Mouse (Mus musculus) layer of hippocampus, postnatal 14 days (tissue): ENCODE measurements around the gene Zbtb41. TPM values are rescaled to one million over a fixed set of nuclear protein-coding genes. Genes with fewer than 3 reads are reported as not detected.
"Not testable (repeated sequence)": the region's sequence is repeated elsewhere in the genome, so short reads cannot be mapped to it uniquely, and the experiment has no call there.

Experiments
- DNase-seq, 2 experiments: peaks; one replicate each; pipeline ENCODE4 v3.0.0; 2021 to 2022; ENCODE audit warnings: low spot score in 2 of 2, mixed read lengths in 1 of 2
- long read RNA-seq, 2 experiments: library from polyadenylated mRNA; stranded (forward); transcript quantifications; one replicate each; pipeline ENCODE4 v2.0.0; 2021
- total RNA-seq, 2 experiments: library from RNA; stranded (reverse); gene quantifications; 2 replicates each; pipeline ENCODE4 v1.2.3; 2021

Gene Zbtb41
- 10 to 100 TPM; 30.2 to 30.6 TPM for total RNA-seq
- long read RNA-seq, experiment 1, full-length matches to known transcripts = 2 of 9 reads
- long read RNA-seq, experiment 1, partial matches to known transcripts = 0 of 9 reads
- long read RNA-seq, experiment 1, other reads (novel, unspliced or antisense) = 7 of 9 reads
- long read RNA-seq, experiment 2, full-length matches to known transcripts = 2 of 10 reads
- long read RNA-seq, experiment 2, partial matches to known transcripts = 2 of 10 reads
- long read RNA-seq, experiment 2, other reads (novel, unspliced or antisense) = 6 of 10 reads

- peak; percentile 91 to 92 for DNase-seq
These were observed at the start of gene Zbtb41 for GRCm38 (mm10) chr1:139421875-139422791. TSS of gene Zbtb41 (plus strand) at chr1:139422288.

GRCm38 (mm10) chr1:139375900-139376299, 46.2 kb upstream of the Zbtb41 start:
- DNase-seq = no peak

- DNase-seq = no peak
These were observed 45.3 kb upstream of the Zbtb41 start, which contains the start of gene Crb1 for GRCm38 (mm10) chr1:139376638-139377286. TSS of gene Crb1 (minus strand) at chr1:139377100.

GRCm38 (mm10) chr1:139378861-139379620, 43.0 kb upstream of the Zbtb41 start:
- no peak for DNase-seq

GRCm38 (mm10) chr1:139379621-139379984, 42.5 kb upstream of the Zbtb41 start:
- DNase-seq = no peak

GRCm38 (mm10) chr1:139391747-139392146, 30.3 kb upstream of the Zbtb41 start:
- no peak for DNase-seq

- DNase-seq = no peak
These were observed 25.5 kb upstream of the Zbtb41 start for GRCm38 (mm10) chr1:139396589-139396988.

- DNase-seq = no peak
These were observed 16.3 kb upstream of the Zbtb41 start for GRCm38 (mm10) chr1:139405766-139406165.

GRCm38 (mm10) chr1:139407701-139408100, 14.4 kb upstream of the Zbtb41 start:
- no peak for DNase-seq

GRCm38 (mm10) chr1:139412365-139412764, 9.7 kb upstream of the Zbtb41 start:
- not testable (repeated sequence) for DNase-seq

GRCm38 (mm10) chr1:139413465-139413864, 8.6 kb upstream of the Zbtb41 start:
- DNase-seq = no peak

GRCm38 (mm10) chr1:139421521-139421874, 590 bp upstream of the Zbtb41 start:
- no peak for DNase-seq

- peak in 1 of 2 experiments; percentile 13 for DNase-seq
These were observed 853 bp downstream of the Zbtb41 start for GRCm38 (mm10) chr1:139422941-139423340.

- DNase-seq = no peak
These were observed 1.8 kb downstream of the Zbtb41 start for GRCm38 (mm10) chr1:139423931-139424330.

GRCm38 (mm10) chr1:139425006-139425405, 2.9 kb downstream of the Zbtb41 start:
- DNase-seq = no peak

- DNase-seq = no peak
These were observed 16.3 kb downstream of the Zbtb41 start for GRCm38 (mm10) chr1:139438373-139438772.

- not testable (repeated sequence) for DNase-seq
These were observed 21.0 kb downstream of the Zbtb41 start for GRCm38 (mm10) chr1:139443103-139443502.

GRCm38 (mm10) chr1:139454340-139455225, 32.5 kb downstream of the Zbtb41 start, which contains the start of gene Aspm:
TSS of gene Aspm (plus strand) at chr1:139454772.
- peak; percentile 83 to 91 for DNase-seq

- DNase-seq = no peak
These were observed 33.3 kb downstream of the Zbtb41 start for GRCm38 (mm10) chr1:139455226-139455869.
